Mouse (Mus musculus) G1E-ER4 (cell line): ENCODE data around the gene Reln. TPM values are rescaled to one million over a fixed set of nuclear protein-coding genes. Genes with fewer than 3 reads are reported as not detected.

ENCODE experiments used
- GATA1 ChIP-seq: IDR thresholded peaks from one replicate; pipeline ENCODE4 v1.8.0; 2012; ENCODE audit warnings: low read length, inconsistent platforms
- polyA plus RNA-seq: library from polyadenylated mRNA; stranded (reverse); fragments of >175 nt; gene quantifications from 2 replicates; pipeline ENCODE4 v1.2.3, GENCODE M21; 2012

The Reln gene
- polyA plus RNA-seq, 1 experiment, result 0.05 TPM

DNA sequence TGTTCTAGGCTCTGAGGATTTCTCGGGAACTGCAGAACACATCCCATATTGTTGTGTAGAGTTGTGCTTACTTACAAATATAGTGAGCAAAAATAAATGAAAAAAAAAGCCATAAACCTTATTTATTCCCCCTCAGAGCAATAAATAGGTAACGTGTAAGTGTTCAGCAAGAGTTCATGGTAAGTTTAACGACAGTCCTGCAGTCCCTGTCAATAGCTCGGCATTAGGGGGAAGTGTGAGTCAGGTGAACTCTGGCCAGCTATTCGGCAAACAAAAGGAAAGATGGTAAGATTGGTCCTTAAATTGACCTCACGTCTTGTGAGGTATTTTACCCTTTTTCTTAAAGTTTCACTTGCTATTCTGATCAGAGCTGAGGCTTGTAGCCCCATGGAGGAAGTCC, 497.1 kb downstream of the Reln start:
- no peak for TF ChIP-seq GATA1

DNA sequence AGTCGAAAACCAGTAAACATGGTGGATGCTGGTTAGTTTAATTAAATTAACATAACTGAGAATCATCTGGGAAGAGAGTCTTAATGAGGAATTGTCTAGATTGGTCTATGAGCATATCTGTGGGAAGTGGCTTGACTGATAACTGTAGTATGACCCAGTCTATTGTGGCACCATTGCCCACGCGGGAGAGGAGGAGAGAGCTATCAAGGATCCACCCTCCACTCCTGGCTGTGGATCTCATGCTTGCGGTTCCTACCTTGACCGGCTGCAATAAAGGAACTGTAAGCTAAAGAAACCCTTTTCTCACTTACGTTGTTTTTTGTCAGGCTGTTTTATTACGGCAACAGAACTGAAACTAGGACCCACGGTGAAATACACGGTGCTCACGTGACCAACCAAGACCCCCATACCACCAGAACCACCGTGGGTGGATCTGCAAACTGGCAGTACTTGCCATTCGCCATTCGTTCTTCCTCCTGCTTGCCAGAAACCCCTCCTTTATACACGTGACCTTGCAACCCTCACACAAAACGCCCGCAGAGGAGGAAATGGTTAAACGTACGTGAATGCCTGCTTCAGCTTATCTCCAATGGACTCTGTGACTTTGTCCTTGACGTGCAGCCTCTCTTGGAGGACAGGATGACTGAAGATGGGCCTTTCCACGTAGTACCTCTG, 497.7 kb downstream of the Reln start:
- TF ChIP-seq GATA1, result no peak

DNA sequence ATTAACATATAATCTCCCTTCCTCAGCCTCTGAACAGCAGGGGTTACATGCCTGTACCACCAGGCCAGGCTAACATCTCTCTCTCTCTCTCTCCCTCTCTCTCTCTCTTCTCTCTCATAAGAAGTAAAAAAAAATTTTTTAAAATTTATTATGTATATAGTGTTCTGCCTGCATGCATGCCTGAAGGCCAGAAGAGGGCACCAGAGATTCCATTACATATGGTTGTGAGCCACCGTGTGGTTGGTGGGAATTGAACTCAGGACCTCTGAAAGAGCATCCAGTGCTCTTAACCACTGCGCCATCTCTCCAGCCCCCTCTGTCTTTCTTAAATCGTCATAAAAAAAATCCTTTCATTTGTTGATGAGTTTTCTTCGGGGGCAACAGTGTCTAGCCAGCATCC, 499.8 kb downstream of the Reln start:
- no peak for TF ChIP-seq GATA1

Other genes starting within 250 kb of the Reln start
- gene Orc5, start 205.7 kb upstream of the Reln start, polyA plus RNA-seq, result 4.0 and 4.1 TPM in 2 replicates